Mouse (Mus musculus): Measurements from ENCODE around the gene Tapbp. TPM values are rescaled to one million over a fixed set of nuclear protein-coding genes. Genes with fewer than 3 reads are reported as not detected.
A peak's percentile ranks its signal among the peaks of the same experiment; 100 is the strongest.

Tapbp gene
- polyA plus RNA-seq, 1 experiment from 2014 or later: 42.1 TPM

DNA sequence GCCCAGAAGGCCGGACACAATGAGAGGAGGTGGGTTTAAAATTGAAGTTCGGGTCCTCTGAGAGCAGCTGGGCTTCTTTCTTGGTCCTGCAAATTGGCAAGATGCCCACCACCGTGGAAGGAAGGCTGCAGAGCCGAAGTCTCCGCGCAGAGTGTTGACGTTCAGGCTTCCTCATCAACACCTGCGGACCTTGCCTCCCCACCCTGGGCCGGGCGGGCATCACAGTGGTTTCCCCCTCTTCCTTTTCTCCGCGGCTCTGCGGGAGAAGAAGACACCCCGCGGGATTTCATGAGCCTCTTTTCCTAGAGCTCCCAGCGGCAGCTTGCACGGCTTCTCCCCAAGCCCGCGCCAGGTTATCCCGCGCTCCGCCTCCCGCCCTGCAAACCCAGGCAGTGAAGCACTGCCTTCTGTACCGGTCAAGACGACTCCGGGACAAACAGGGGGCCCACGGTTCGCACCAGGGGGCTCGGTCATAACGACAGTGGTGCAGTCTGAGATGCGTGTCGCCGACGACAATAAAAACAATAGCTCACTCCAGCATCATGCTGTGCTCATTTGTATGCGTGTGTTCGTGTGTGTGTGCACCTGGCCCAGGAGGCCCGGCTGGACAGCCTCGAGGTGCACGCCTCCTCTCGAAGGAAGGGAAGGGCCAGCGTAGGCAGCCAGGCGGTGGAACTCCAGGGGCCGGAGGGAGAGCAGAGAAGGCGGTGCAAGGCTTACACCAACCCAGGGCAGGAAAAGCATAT is 7.2 kb upstream of the Tapbp start:
- peak; percentile 51 for ATAC-seq (ENCODE audit: insufficient number of reproducible peaks, low FRiP score, low TSS enrichment, low read depth)
- under 1% methylated on average over 43 of the region's 44 CpGs for WGBS
- H3K27ac ChIP-seq: peak overlapping the region; percentile 87

DNA sequence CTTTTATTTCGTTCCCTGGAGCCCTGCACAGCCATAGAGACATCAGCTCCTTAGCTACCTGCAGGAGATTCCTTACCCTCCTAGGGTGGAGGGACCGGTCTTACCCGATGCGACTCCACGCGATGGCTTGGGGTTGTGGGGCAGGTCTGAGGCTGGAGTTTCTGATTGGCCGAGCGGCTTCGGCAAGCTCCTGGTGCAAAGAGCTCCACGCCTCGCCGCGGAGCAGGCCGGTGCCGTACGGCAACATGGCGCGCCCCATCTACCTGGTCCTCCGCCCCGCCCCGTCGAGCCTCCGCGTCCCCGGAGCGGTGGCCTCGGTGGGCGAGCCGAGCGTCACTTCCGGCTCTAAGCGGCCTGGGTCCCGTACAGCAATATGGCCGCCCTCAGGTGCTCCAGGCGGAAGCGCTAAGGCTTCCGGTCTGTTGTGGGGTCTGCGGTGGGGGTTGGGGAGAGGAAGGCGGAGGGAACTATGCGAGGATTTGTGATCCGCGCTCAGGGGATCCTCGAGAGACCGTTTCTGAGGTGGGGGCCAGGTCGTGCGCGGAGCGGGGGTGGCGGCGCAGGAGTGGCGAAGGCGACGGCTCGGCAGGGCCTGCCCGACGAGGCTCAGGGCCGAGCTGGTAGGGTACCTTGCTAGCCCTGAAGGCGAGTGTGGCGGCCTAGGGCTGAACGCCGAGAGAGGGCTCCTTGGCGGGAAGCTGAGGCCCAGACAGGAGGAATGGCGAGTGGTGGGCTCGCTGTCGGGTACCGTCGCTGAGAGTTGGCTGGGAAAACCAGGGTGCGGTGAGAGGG is 6.4 kb upstream of the Tapbp start, which contains the start of gene Daxx:
Daxx (plus strand) TSS at position 338 of the 792 bp plus-strand sequence.
- Histone ChIP-seq H3K9me3 (no peaks in the 10 kb centered on the region), H3K4me3 (peak within 1 kb of the TSS; percentile 93), H3K27ac (peak within 1 kb of the TSS; percentile 94), H3K4me2 (peak within 1 kb of the TSS; percentile 96), H3K36me3 (peaks cover 29% of the 10 kb centered on the region), H3K27me3 (no peaks in the 10 kb centered on the region), H3K9ac (peak within 1 kb of the TSS; percentile 83), H3K4me1 (peaks cover 39% of the 10 kb centered on the region)
- ATAC-seq (ENCODE audit: insufficient number of reproducible peaks, low FRiP score, low TSS enrichment, low read depth): peak; percentile 97
- WGBS: under 1% methylated on average over 68 of the region's 68 CpGs

More for the DNA sequence above, 7.2 kb upstream of the Tapbp start:
- Histone ChIP-seq H3K36me3 (peaks cover 22% of the 10 kb centered on the region), H3K4me2 (peak overlapping the region; percentile 96), H3K9ac (peak overlapping the region; percentile 49), H3K4me3 (peak overlapping the region; percentile 93), H3K9me3 (no peaks in the 10 kb centered on the region), H3K27me3 (no peaks in the 10 kb centered on the region), H3K4me1 (peaks cover 34% of the 10 kb centered on the region)

DNA sequence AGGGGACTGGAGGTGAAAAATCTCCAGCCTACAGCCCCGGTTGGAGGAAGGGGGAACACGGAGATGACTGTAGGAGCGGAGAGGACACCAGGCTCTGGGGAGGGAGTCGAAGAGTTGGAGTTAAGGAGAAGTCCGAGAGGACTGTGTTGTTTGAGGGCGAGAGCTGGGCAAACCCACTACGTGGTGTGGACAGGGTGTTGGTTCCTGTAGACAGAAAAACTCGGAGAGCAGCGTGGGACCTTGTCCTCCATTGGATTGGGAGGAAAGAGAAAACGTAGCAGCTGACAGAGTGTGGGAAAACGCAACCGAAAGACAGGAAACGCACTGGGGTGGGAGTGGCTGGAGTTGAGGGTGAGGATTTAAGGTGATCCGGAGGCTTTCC is 5.8 kb upstream of the Tapbp start:
- peak overlapping the region; percentile 93 for H3K4me3 ChIP-seq
- H3K27me3 ChIP-seq: no peaks in the 10 kb centered on the region
- ATAC-seq (ENCODE audit: insufficient number of reproducible peaks, low FRiP score, low TSS enrichment, low read depth): no peak
- H3K4me1 ChIP-seq: peaks cover 40% of the 10 kb centered on the region
- H3K4me2 ChIP-seq: peak overlapping the region; percentile 96
- peak overlapping the region; percentile 83 for H3K9ac ChIP-seq
- under 1% methylated on average over 14 of the region's 14 CpGs for WGBS
- peak overlapping the region; percentile 94 for H3K27ac ChIP-seq
- H3K36me3 ChIP-seq: peaks cover 34% of the 10 kb centered on the region
- H3K9me3 ChIP-seq: no peaks in the 10 kb centered on the region

DNA sequence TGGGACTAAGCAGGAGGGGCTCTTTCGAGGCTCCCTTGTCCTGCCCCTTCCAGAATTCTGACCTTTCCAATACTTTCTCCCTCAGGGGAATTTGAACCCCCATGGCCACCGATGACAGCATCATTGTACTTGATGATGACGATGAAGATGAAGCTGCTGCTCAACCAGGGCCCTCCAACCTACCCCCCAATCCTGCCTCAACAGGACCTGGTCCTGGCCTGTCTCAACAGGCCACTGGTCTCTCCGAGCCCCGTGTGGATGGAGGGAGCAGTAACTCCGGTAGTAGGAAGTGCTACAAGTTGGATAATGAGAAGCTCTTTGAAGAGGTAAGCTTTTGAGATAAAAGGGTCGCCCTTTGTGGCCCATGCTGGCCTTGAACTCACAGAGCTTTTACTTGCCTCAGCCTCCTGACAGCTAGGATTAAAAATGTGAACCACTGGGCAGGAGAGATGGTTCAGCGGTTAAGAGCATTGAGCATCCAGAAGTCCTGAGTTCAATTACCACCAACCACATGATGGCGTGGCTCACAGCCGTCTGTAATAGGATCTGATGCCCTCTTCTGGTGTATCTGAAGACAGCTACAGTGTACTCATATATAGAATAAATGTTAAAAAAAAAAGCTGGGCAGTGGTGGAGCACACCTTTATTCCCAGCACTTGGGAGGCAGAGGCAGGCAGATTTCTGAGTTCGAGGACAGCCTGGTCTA is 5.2 kb upstream of the Tapbp start:
- 42% methylated on average over 11 of the region's 11 CpGs for WGBS
- Histone ChIP-seq H3K27me3 (no peaks in the 10 kb centered on the region), H3K36me3 (peaks cover 38% of the 10 kb centered on the region), H3K4me2 (peak overlapping the region; percentile 96), H3K4me1 (peaks cover 47% of the 10 kb centered on the region), H3K4me3 (peak overlapping the region; percentile 93), H3K9ac (peak overlapping the region; percentile 83; the same call in 1 of the 2 replicates), H3K27ac (peak overlapping the region; percentile 94), H3K9me3 (no peaks in the 10 kb centered on the region)
- no peak for ATAC-seq (ENCODE audit: insufficient number of reproducible peaks, low FRiP score, low TSS enrichment, low read depth)

DNA sequence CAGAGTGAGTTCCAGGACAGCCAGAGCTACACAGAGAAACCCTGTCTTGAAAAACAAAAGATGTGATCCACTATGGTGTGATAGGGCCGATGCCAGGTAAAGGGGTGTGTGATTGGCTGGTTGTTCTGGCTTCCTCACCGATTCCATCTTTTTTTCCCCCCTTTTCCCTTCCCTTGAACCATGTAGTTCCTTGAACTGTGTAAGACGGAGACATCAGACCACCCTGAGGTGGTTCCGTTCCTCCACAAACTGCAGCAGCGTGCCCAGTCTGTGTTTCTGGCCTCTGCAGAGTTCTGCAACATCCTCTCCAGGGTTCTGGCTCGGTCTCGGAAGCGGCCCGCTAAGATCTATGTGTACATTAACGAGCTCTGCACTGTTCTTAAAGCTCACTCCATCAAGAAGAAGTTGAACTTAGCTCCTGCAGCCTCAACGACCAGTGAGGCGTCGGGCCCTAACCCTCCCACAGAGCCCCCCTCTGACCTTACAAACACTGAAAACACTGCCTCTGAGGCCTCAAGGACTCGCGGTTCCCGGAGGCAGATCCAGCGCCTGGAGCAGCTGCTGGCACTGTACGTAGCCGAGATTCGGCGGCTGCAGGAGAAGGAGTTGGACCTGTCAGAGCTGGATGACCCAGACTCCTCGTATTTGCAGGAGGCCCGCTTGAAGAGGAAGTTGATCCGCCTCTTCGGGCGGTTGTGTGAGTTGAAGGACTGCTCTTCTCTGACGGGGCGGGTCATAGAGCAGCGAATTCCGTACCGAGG is 4.5 kb upstream of the Tapbp start:
- H3K4me2 ChIP-seq: no peak overlapping the region
- 93% methylated on average over 31 of the region's 31 CpGs for WGBS
- no peak overlapping the region for H3K27ac ChIP-seq
- no peaks in the 10 kb centered on the region for H3K9me3 ChIP-seq
- H3K9ac ChIP-seq: no peak overlapping the region
- no peak for ATAC-seq (ENCODE audit: insufficient number of reproducible peaks, low FRiP score, low TSS enrichment, low read depth)
- peaks cover 38% of the 10 kb centered on the region for H3K36me3 ChIP-seq
- no peaks in the 10 kb centered on the region for H3K27me3 ChIP-seq
- H3K4me1 ChIP-seq: peaks cover 49% of the 10 kb centered on the region
- no peak overlapping the region for H3K4me3 ChIP-seq

DNA sequence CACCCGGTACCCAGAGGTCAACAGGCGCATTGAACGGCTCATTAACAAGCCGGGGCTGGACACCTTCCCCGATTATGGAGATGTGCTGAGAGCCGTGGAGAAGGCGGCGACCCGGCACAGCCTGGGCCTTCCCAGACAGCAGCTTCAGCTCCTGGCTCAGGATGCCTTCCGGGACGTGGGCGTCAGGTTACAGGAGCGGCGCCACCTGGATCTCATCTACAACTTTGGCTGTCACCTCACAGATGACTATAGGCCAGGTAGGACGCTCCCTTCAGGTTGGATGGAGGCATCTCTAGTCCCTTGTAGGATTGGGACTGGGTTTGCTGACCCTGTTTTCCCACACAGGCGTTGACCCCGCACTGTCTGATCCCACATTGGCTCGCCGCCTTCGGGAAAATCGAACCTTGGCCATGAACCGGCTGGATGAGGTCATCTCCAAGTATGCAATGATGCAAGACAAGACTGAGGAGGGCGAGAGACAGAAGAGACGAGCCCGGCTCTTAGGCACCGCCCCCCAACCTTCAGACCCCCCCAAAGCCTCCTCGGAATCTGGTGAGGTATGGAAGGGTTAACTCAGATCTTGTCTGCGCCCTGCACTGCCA is 3.8 kb upstream of the Tapbp start:
- Histone ChIP-seq H3K9me3 (no peaks in the 10 kb centered on the region), H3K27me3 (no peaks in the 10 kb centered on the region), H3K36me3 (peaks cover 38% of the 10 kb centered on the region), H3K4me1 (peaks cover 55% of the 10 kb centered on the region), H3K9ac (no peak overlapping the region), H3K4me2 (no peak overlapping the region), H3K27ac (no peak overlapping the region), H3K4me3 (no peak overlapping the region)
- WGBS: 86% methylated on average over 28 of the region's 28 CpGs
- no peak for ATAC-seq (ENCODE audit: insufficient number of reproducible peaks, low FRiP score, low TSS enrichment, low read depth)

DNA sequence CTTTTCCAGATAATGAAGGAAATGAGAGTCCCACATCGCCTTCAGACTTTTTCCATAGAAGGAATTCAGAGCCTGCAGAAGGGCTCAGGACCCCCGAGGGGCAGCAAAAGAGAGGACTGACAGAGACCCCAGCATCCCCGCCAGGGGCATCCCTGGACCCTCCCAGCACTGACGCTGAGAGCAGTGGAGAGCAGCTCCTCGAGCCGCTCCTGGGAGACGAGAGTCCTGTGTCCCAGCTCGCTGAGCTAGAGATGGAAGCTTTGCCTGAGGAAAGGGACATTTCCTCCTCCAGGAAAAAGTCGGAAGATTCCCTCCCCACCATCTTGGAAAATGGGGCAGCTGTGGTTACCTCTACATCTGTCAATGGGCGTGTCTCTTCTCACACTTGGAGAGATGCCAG is 2.4 kb upstream of the Tapbp start:
- ATAC-seq (ENCODE audit: insufficient number of reproducible peaks, low FRiP score, low TSS enrichment, low read depth): no peak
- 88% methylated on average over 10 of the region's 10 CpGs for WGBS
- H3K36me3 ChIP-seq: peaks cover 48% of the 10 kb centered on the region

DNA sequence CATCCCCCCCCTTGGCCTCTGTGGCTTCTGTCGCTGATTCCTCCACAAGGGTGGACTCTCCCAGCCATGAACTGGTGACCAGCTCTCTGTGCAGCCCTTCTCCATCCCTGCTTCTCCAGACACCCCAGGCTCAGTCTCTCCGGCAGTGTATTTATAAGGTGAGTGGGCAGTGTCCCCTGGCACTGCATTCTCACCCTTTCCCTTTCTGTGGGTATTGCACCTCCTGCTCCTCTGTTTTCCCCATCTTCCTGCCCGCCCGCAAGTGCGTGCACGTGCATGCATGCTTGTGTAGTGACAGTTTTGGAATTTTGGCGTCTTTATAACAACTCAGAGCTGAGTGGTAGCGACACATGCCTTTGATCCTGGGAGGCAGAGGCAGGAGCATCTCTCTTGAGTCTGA is 1.8 kb upstream of the Tapbp start:
- Histone ChIP-seq H3K9me3 (no peaks in the 10 kb centered on the region), H3K36me3 (peaks cover 48% of the 10 kb centered on the region), H3K9ac (peak overlapping the region; percentile 14; the same call in 1 of the 2 replicates), H3K27ac (no peak overlapping the region), H3K4me2 (no peak overlapping the region), H3K27me3 (no peaks in the 10 kb centered on the region), H3K4me3 (no peak overlapping the region), H3K4me1 (peaks cover 64% of the 10 kb centered on the region)
- WGBS: 90% methylated on average over 8 of the region's 8 CpGs
- no peak for ATAC-seq (ENCODE audit: insufficient number of reproducible peaks, low FRiP score, low TSS enrichment, low read depth)

More for the DNA sequence above, 2.4 kb upstream of the Tapbp start:
- Histone ChIP-seq H3K27ac (no peak overlapping the region), H3K4me3 (no peak overlapping the region), H3K9me3 (no peaks in the 10 kb centered on the region), H3K27me3 (no peaks in the 10 kb centered on the region), H3K9ac (no peak overlapping the region), H3K4me1 (peaks cover 62% of the 10 kb centered on the region), H3K4me2 (no peak overlapping the region)

DNA sequence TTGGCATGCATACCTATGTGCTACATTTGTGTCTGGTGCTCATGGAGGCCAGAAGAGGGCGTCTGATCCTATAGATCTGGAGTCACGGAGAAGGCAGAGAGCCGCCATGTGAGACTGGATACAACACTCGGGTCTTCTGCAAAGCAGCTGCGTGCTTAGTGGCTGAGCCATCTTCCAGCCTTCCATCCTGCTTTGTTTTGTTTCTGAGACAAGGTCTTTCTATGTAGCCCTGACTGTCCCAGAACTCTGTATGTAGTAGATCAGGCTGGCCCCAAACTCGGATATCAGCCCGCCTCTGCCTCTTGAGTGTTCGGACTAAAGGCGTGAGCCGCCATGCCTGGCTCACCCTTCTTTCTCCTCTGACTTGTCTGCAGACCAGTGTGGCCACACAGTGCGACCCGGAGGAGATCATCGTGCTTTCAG is 719 bp upstream of the Tapbp start:
- peak overlapping the region; percentile 88; the same call in 1 of the 2 replicates for H3K27ac ChIP-seq
- WGBS: 71% methylated on average over 13 of the region's 13 CpGs
- ATAC-seq (ENCODE audit: insufficient number of reproducible peaks, low FRiP score, low TSS enrichment, low read depth): no peak
- no peaks in the 10 kb centered on the region for H3K9me3 ChIP-seq
- H3K4me1 ChIP-seq: peaks cover 72% of the 10 kb centered on the region
- H3K4me2 ChIP-seq: peak overlapping the region; percentile 67; the same call in 1 of the 2 replicates
- peaks cover 48% of the 10 kb centered on the region for H3K36me3 ChIP-seq
- H3K9ac ChIP-seq: no peak overlapping the region
- no peaks in the 10 kb centered on the region for H3K27me3 ChIP-seq
- H3K4me3 ChIP-seq: 0 out of 2 replicates have a peak overlapping the region, but pooled peaks have one; percentile 53

DNA sequence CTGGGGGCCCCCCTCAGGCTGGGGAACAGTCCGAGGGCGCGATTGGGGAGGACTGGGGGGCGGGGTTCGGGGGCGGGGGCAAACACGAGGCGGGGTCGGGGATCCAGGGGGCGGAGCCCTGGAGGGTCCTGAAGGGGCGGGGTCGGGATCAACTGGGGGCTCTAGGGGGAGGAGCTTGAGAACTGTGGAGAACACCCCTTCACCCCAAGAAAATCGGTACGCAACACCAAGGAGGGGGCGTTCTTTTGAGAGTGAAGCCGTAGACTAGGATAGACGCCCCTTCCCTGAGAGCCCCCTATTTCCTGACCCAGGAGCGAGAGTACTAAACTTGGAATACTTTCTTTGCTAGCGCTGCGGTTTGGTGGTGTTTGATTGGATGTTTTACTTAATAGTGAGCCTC is 595 bp downstream of the Tapbp start:
- H3K4me1 ChIP-seq: peaks cover 72% of the 10 kb centered on the region
- ATAC-seq (ENCODE audit: insufficient number of reproducible peaks, low FRiP score, low TSS enrichment, low read depth): peak; percentile 16
- H3K27ac ChIP-seq: peak overlapping the region; percentile 88
- peak overlapping the region; percentile 33; the same call in 1 of the 2 replicates for H3K9ac ChIP-seq
- H3K4me3 ChIP-seq: peak overlapping the region; percentile 53
- peaks cover 45% of the 10 kb centered on the region for H3K36me3 ChIP-seq
- H3K9me3 ChIP-seq: no peaks in the 10 kb centered on the region
- 3% methylated on average over 16 of the region's 20 CpGs for WGBS
- peak overlapping the region; percentile 67 for H3K4me2 ChIP-seq
- no peaks in the 10 kb centered on the region for H3K27me3 ChIP-seq
